Mouse (Mus musculus) NIH3T3 (cell line): ENCODE measurements at regions not wholly inside any gene's neighbourhood (a gene's known extent, or its start where the extent isn't known, plus 50 kb on each side); places are given as distances from the start of the nearest gene placed in this dataset.

Experiments used
- DNase-seq: peaks from one replicate; pipeline ENCODE4 v3.0.0-alpha.2; 2012; ENCODE audit warnings: low read depth

GRCm38 (mm10) chr4:83915871-83916270 is 390.5 kb downstream of the Ccdc171 start:
- DNase-seq = no peak

DNA sequence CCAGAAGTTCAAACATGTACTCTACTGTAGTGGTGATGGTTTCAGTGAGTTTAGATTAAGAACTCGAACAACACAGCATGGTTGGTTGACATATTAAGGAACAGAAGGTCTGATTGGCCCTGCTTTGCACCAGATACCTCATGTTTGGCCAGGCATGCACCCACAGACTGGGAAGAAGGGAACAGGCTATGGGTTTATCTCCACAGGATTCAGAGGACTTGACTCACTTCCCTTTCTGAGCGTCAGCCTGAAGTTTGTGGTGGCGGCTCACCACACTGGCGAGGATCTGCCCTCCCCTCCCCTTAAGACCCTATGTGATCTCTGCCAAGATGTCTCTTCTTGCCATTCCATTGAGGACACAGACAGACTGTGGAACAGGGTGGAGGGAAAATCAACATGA is 391.7 kb downstream of the Ccdc171 start:
- no peak for DNase-seq

DNA sequence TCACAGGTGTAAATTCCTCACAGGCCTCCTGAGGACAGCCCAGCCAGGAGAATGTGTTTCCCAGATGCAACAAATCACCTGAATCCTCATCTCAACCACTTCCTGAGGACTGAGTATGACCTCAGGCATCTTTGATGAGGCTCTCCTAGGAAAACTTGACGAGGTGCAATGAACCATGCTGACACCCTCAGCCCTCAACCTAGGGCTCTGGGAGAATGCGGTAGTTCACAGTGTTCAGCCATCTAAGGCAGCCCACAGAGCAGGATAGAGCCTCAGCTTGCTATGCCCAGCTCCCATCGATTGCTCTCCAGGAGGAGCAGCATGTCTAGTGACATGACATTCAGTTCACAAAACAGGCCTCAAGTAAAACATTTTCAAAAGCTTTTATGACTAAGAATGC is 392.7 kb downstream of the Ccdc171 start:
- no peak for DNase-seq

DNA sequence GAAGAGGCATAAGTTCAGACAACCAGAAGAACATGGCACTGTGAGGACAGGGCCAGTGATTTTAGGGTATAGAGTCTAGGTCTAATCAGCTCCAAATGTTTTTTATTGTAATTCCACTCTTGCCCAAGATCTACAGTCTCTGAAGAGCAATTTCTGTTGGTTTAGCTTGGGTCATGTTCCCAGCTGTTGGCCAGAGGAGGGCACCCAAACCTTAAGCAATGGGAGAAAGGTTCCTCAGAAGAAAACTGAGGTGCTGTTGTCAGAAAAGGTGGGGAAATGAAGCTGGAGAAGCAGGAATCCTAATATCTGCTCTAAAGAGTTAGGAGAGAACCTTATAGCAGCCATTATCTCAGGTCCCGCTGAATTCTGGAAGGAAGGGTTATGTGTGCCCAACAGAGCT is 393.7 kb downstream of the Ccdc171 start:
- peak; percentile 52 for DNase-seq

GRCm38 (mm10) chr4:83925118-83925842 is 399.9 kb downstream of the Ccdc171 start:
- peak; percentile 30 for DNase-seq

DNA sequence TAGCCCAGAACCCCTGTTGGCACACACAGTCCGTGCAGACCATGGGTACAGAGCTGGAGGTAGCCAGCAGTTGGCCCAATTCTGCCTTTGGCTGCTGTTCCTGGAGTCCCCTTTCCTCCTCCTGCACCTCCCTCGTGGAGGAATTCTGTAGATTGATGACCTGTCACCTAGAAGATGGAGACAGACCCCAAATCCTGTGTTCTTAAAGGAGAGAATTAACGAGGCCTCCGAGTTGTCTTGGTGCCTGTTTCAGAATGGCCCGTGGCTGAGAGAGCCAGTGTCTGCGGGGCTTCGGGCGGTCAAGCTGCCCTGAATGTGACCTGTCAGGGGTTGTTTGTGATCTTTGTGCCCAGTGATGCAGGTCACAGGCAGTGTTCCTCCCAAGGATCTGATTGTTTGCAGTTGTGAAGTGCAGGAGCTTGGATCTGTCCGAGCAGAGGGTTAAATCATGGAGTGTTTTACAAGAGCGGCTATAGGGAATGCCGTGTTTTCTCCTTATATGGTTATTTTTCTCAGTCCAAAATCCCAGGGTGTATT is 400.9 kb downstream of the Ccdc171 start:
- DNase-seq = no peak

GRCm38 (mm10) chr4:83931897-83932654 is 406.7 kb downstream of the Ccdc171 start:
- DNase-seq = no peak

GRCm38 (mm10) chr4:83941693-83942092 is 416.3 kb downstream of the Ccdc171 start:
- DNase-seq = no peak

DNA sequence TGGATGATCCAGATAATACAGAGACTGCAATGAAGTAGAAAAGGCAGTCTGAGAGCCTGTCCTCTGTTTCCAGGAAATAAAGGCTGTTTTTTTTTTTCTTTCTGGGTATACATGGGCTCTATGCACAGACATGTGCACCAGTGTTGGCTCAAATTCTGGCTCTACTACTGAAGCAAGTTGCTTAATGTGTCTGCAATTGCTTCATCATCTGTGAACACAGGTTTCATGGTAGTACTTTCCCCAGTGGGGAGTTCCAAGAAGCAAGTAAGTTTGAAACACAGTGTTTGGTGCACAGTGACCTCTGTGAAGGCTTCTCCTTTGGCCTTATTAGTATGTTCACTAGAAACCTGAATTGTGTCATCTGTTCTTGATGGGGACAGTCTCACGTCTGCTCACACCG is 424.3 kb downstream of the Ccdc171 start:
- no peak for DNase-seq

- DNase-seq = no peak
These were observed 425.6 kb downstream of the Ccdc171 start for GRCm38 (mm10) chr4:83950809-83951409.

- DNase-seq = no peak
These were observed 431.0 kb downstream of the Ccdc171 start for GRCm38 (mm10) chr4:83956252-83956904.

DNA sequence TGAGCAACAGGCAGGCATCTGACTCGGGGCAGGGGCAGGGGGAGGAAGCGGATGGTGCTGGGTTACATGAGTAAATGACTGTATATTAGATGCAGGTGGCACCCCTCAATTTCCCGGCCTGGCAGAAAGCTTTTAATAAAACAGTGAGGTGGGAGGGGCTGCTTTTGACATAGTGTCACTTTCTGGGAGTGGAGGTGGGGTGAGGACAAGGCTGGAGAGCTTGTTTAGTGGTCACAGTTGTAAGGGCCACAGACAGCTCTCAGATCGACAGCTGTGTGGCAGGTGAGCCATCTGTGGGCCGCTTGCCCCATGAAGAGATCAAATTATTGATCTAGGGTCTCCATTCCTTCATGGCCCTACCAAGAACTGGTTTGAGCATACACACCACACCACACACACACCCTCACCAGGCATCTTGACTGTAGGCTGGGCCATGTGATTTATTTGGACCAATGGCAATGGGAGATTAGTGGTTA is 431.9 kb downstream of the Ccdc171 start:
- DNase-seq = no peak

GRCm38 (mm10) chr4:83966898-83967297 is 441.6 kb downstream of the Ccdc171 start:
- DNase-seq = no peak

DNA sequence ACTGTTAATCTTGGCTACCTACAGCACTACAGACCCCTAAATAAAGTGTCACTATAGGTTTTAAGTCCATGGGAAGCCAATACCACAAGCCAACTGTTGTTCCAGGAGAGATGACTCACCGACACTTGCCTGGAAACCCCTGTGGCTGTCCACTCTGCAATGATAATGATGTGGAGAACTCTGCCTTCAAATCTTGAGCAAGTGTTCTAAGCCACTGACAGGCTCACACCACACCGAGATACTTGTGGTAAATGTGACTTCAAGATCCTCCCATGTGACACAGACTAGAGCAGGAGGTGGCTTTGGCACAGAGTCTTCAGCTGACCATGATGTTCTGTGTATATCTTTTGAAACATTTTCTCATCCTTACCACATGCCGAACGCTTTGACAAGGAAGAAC is 447.8 kb downstream of the Ccdc171 start:
- DNase-seq = no peak

DNA sequence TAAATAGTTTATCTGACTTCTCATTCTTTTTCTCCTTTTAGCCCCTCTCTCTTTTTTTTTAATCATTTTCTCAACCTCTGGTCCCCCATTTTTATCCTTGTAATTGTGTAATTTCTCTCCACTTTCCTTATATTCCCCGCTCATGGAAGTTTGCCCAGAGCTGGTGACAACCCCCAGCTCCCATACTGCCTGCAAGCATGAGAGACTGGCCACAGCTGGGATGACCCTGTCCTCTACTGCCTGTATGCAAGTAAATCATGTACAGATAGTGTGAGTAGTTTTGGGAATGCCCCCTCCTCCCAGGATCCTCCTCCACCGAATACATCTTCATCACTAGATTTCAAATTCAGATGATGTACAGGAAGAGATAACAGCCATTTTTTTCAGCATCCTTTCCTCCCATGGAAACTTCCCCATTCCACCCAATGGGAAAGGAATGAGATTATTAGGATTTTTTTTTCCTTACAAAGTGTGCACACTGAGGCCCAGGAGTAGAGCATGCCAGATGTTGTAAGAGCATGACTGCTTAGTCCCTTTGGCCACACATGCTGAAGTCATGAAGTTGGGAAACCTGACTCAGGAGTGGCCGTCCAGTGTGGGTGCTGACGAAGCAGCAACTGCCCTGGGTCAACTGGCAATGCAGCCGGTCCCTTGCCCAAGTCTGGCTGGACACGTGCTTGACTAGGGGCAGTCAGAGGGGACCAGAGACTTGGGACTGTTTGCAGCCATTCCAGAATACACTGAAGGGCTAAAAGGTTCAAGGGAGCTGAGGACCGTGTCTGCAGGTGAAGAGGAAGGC is 449.1 kb downstream of the Ccdc171 start:
- DNase-seq = peak; percentile 32

DNA sequence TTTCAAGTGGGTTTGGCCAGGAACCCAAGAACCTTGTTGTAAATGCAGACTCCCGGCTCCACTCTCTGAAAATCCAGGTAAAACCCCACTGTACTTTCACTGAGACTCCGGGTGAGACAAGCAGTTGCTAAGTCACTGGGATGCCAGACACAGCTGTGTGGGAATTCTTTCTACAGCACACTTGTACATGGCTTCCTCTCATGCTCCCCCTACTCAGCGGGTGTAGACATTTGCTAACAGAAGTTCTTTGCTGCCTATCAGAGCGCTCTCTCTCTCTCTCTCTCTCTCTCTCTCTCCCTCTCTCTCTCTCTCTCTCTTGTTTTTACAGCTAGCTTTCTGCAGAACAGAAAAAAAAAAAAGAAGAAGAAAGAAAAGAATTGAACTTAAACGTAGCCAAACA is 450.2 kb downstream of the Ccdc171 start:
- no peak for DNase-seq

- no peak for DNase-seq
These were observed 450.7 kb downstream of the Ccdc171 start for GRCm38 (mm10) chr4:83976067-83976466.

DNA sequence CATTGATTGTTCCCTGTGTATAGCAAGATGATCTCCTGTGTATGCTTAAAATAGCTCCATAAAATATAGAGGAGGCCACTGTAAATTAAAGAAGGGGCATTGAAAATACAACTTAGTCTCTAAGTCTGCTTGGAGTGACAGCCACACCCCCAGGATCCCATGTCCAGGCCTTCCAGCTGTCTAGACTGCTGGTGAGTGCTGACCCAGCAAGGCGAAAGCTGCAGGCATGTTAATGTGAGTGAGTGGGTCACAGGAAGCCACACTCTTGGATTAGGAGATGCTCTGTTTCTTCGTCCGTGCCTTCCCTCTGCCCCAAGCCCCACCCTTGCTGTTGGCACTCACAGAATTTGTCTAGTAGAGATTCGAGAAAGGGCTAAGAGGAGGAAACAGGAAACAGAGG is 453.7 kb downstream of the Ccdc171 start:
- DNase-seq = no peak

DNA sequence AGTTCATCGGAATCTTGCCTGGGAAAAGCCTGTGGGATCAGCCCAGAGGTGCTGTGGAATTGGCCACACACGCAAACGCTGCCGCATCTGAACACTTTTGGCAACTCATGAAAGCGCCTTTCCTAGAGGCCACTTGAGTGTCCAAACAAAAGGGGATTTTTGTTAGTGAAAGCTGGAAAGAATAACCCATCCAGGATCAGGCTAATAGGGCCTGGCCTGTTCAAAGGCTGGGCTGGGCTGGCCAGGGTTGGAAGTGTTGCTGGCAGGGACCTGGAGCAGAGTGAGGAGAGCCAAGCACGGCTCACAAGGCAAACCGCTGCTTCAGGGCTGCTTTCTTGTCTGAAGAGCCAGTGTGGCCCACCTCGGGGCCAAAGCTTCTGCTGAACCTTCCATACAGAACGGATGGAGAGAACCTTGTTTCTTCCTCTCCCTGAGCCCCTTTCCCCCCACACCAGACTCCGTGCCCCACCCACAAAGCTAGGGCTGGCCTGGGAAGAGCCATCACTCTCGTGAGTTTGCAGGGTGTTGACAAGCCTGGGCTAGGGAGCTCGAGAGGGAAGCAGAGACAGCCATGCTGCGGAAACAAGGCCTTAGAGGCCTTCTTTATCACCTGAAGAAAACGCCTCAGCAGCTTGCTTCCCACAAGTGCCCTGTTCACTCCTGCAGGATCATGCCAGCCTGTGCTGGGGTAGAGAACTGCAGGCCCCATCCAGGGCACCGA is 459.5 kb downstream of the Ccdc171 start:
- no peak for DNase-seq

DNA sequence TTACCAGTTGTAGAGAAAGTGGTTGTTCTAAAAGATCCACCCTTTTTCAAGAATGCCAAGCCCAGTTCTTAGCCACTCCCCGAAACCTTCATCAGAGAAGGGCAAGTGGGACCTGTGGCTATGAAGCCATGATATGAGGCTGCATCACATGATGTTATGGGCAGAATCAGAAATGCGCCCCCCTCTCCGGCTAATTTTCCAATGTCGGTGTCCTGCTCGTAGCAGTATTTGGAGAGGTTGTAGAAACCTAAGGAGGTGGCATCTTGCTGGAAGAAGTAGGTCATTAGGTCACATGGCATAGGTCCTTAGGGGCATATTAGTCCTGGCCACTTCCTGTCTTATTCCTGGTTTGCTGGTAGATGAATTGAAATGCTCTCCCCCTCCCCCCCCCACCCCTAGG is 460.1 kb downstream of the Ccdc171 start:
- no peak for DNase-seq
